Comparison of ENCODE assay signal across 8 mouse cellular contexts in genomic region chr17:87330921-87331291, GRCm38 (mm10). TPM values are rescaled to one million over a fixed set of nuclear protein-coding genes. Genes with fewer than 3 reads are reported as not detected.
A peak's percentile ranks its signal among the peaks of the same experiment; 100 is the strongest.
DNase-seq lines count a peak whose midpoint lies in the region; ATAC-seq and TF ChIP-seq lines count a peak whose summit lies in the region.

No protein-coding gene starts in this region.

- H3K9ac ChIP-seq in ES-Bruce4 (ENCODE audit: low read depth, poor library complexity, severe bottlenecking): no peak overlapping the region
- H3K9ac ChIP-seq in embryonic facial prominence, embryonic 14.5 days (ENCODE audit: low read depth, low read length): peak overlapping the region; percentile 43
- no peak overlapping the region for H3K9ac ChIP-seq in intestine, embryonic 15.5 days

- peak overlapping the region; percentile 27 for H3K4me2 ChIP-seq in embryonic facial prominence, embryonic 14.5 days (ENCODE audit: low read depth, low read length)
- H3K4me2 ChIP-seq in intestine, embryonic 15.5 days (replicated peaks): peak overlapping the region; percentile 12; the same call in 1 of the 2 replicates

- H3K4me3 ChIP-seq in ES-Bruce4 (ENCODE audit: low read depth, low read length): peak overlapping the region; percentile 6; the same call in 1 of the 2 replicates
- no peak overlapping the region for H3K4me3 ChIP-seq in embryonic facial prominence, embryonic 14.5 days (ENCODE audit: low read depth, low read length)
- H3K4me3 ChIP-seq in intestine, embryonic 15.5 days (replicated peaks): no peak overlapping the region

- no peaks in the 10 kb centered on the region for H3K27me3 ChIP-seq in ES-Bruce4 (ENCODE audit: control insufficient read depth, insufficient read depth, low read length, poor library complexity, severe bottlenecking)
- H3K27me3 ChIP-seq in embryonic facial prominence, embryonic 14.5 days (replicated peaks; ENCODE audit: control insufficient read depth, insufficient read depth, low read length): no peaks in the 10 kb centered on the region
- no peaks in the 10 kb centered on the region for H3K27me3 ChIP-seq in intestine, embryonic 15.5 days (replicated peaks)

- TF ChIP-seq EP300 in ES-Bruce4 (IDR thresholded peaks at IDR 0.05; ENCODE audit: insufficient read depth, low read depth, low read length): no peak

- no peak overlapping the region for H3K27ac ChIP-seq in ES-Bruce4 (ENCODE audit: insufficient read depth, low read length)
- H3K27ac ChIP-seq in embryonic facial prominence, embryonic 14.5 days (replicated peaks; ENCODE audit: low read depth, low read length): peak overlapping the region; percentile 45
- peak overlapping the region; percentile 70 for H3K27ac ChIP-seq in intestine, embryonic 15.5 days

- ATAC-seq in embryonic facial prominence, embryonic 14.5 days (ENCODE audit: low read depth): peak; percentile 50
- ATAC-seq in intestine, embryonic 15.5 days: peak; percentile 82
- no peak for ATAC-seq in megakaryocyte-erythroid progenitor cell, adult 5-6 weeks (replicated peaks; ENCODE audit: low FRiP score, low TSS enrichment, poor library complexity, severe bottlenecking)

- TF ChIP-seq POLR2A in ES-Bruce4 (IDR thresholded peaks at IDR 0.05; ENCODE audit: insufficient read depth, low read length): no peak

- WGBS in embryonic facial prominence, embryonic 14.5 days: 2% methylated on average over 11 of the region's 11 CpGs
- 4% methylated on average over 11 of the region's 11 CpGs for WGBS in intestine, embryonic 15.5 days

- peaks cover 8% of the 10 kb centered on the region for H3K4me1 ChIP-seq in ES-Bruce4 (ENCODE audit: control insufficient read depth, insufficient read depth, low read length)
- peaks cover 37% of the 10 kb centered on the region for H3K4me1 ChIP-seq in embryonic facial prominence, embryonic 14.5 days (ENCODE audit: control insufficient read depth, insufficient read depth, low read length)
- peaks cover 25% of the 10 kb centered on the region for H3K4me1 ChIP-seq in intestine, embryonic 15.5 days (replicated peaks)

- H3K9me3 ChIP-seq in ES-Bruce4 (replicated peaks; ENCODE audit: control insufficient read depth, insufficient read depth, low read length, poor library complexity, severe bottlenecking): no peaks in the 10 kb centered on the region
- H3K9me3 ChIP-seq in embryonic facial prominence, embryonic 14.5 days (ENCODE audit: control insufficient read depth, low read length): no peaks in the 10 kb centered on the region
- no peaks in the 10 kb centered on the region for H3K9me3 ChIP-seq in intestine, embryonic 15.5 days

- no peaks in the 10 kb centered on the region for H3K36me3 ChIP-seq in ES-Bruce4 (ENCODE audit: control insufficient read depth, insufficient read depth, low read length, poor library complexity, severe bottlenecking)
- no peaks in the 10 kb centered on the region for H3K36me3 ChIP-seq in embryonic facial prominence, embryonic 14.5 days (ENCODE audit: control insufficient read depth, insufficient read depth, low read length)
- no peaks in the 10 kb centered on the region for H3K36me3 ChIP-seq in intestine, embryonic 15.5 days

- no peak for TF ChIP-seq CTCF in ES-Bruce4 (IDR thresholded peaks at IDR 0.05; ENCODE audit: low read depth, low read length)

- peak; percentile 40 for DNase-seq in adrenal gland, postnatal 14 days
- DNase-seq in adrenal gland, postnatal 25 days: no peak
- DNase-seq in embryonic facial prominence, embryonic 14.5 days (ENCODE audit: low spot score): peak; percentile 65
- peak; percentile 66 for DNase-seq in mesoderm, embryonic 11.5 days (ENCODE audit: low read depth, low spot score)
- no peak for DNase-seq in adrenal gland, adult (ENCODE audit: inconsistent age in 2 of 2, low spot score in 1 of 2)

RNA-seq across cellular contexts. Expression of gene Ttc7, which starts 48.2 kb away (rescaled TPM):
- total RNA-seq in adrenal gland, postnatal 14 days (2021): 13.2 TPM in 2 replicates
- total RNA-seq in adrenal gland, postnatal 25 days (2021): 7.8 and 12.3 TPM in 2 replicates
- polyA plus RNA-seq in ES-Bruce4 (2011; ENCODE audit: insufficient read depth, insufficient read length, low read depth, missing spikeins): 9.7 and 10.7 TPM in 2 replicates
- 9.6 and 10.2 TPM in 2 replicates for polyA plus RNA-seq in embryonic facial prominence, embryonic 14.5 days (2014; fragmentation: Nextera tagmentation; extraction: Ambion mirVana)
- polyA plus RNA-seq in intestine, embryonic 15.5 days (2015; fragmentation: Nextera tagmentation; extraction: Ambion mirVana): 22.0 and 24.7 TPM in 2 replicates
- total RNA-seq in megakaryocyte-erythroid progenitor cell, adult 5-6 weeks (2014; fragmentation: Nextera tagmentation): 56.9 and 94.9 TPM in 2 replicates
- total RNA-seq in megakaryocyte-erythroid progenitor cell, adult 5-6 weeks (2017): 34.2 and 49.5 TPM in 2 replicates

Comparison
In these comparisons a context has a peak if more than half of its experiments do, and no peak if none do; other contexts are left out.
1. DNase-seq: peak in adrenal gland, postnatal 14 days (single experiment), embryonic facial prominence, embryonic 14.5 days (single experiment) and mesoderm, embryonic 11.5 days (single experiment); none in adrenal gland, postnatal 25 days (single experiment) and adrenal gland, adult (0 of 2).